Mouse (Mus musculus) layer of hippocampus, adult 2 months (tissue): ENCODE results near the gene Surf4. TPM values are rescaled to one million over a fixed set of nuclear protein-coding genes. Genes with fewer than 3 reads are reported as not detected.
"Not testable (repeated sequence)": the region's sequence is repeated elsewhere in the genome, so short reads cannot be mapped to it uniquely, and the experiment has no call there.

Experiments
- DNase-seq, 2 experiments: peaks; one replicate each; pipeline ENCODE4 v3.0.0; 2022; ENCODE audit warnings: low spot score in 2 of 2
- H3K27ac ChIP-seq: fragments of 200-600 bp; 2 replicates; pipeline ENCODE4 v1.8.1; 2022
- H3K4me3 ChIP-seq: fragments of 200-600 bp; 2 replicates; pipeline ENCODE4 v1.8.1; 2022; ENCODE audit warnings: mild to moderate bottlenecking
- CTCF ChIP-seq: fragments of 200-600 bp; conservative IDR thresholded peaks from 2 replicates; pipeline ENCODE4 v1.8.1; 2022; ENCODE audit warnings: antibody characterized with exemption, mild to moderate bottlenecking, moderate library complexity
- total RNA-seq, 2 experiments: library from RNA; stranded (reverse); gene quantifications; 2 replicates each; pipeline ENCODE4 v1.2.3; 2021

Gene Surf4
- total RNA-seq, 2 experiments from 2014 or later: 51.9 to 55.2 TPM

DNA sequence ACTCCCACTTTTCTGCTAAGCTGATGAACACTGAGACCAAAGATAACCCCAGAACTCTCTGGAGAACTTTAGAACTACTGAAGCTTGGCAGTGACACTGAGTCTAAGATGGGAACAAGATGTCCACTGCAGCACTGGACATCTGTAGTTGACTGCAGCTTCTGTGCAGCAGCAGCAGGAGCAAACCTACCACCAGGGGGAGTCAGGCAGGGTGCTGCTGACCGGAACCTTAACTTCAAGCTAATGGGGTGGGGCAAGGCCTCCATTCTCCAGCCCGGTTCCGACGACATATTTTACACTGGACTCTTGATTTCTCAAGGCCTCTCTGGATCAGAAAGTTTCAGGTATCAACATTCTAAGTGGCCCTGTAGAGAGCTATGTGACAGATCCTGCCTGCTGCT lies 26.6 kb downstream of the Surf4 start:
- peak; percentile 82 for TF ChIP-seq CTCF
- Histone ChIP-seq H3K4me3 (no peak overlapping the region), H3K27ac (no peak overlapping the region)
- no peak for DNase-seq

GRCm38 (mm10) chr2:26906431-26906830 lies 27.3 kb downstream of the Surf4 start:
- Histone ChIP-seq H3K4me3 (no peak overlapping the region), H3K27ac (no peak overlapping the region)
- DNase-seq: no peak
- TF ChIP-seq CTCF: no peak

GRCm38 (mm10) chr2:26905936-26906335 lies 27.8 kb downstream of the Surf4 start:
- TF ChIP-seq CTCF: no peak
- no peak for DNase-seq
- no peak overlapping the region for H3K4me3 ChIP-seq
- H3K27ac ChIP-seq: no peak overlapping the region

GRCm38 (mm10) chr2:26903311-26903710 lies 30.4 kb downstream of the Surf4 start:
- TF ChIP-seq CTCF: no peak
- no peak for DNase-seq
- Histone ChIP-seq H3K27ac (peak overlapping the region; percentile 92), H3K4me3 (peak overlapping the region; percentile 90)

DNA sequence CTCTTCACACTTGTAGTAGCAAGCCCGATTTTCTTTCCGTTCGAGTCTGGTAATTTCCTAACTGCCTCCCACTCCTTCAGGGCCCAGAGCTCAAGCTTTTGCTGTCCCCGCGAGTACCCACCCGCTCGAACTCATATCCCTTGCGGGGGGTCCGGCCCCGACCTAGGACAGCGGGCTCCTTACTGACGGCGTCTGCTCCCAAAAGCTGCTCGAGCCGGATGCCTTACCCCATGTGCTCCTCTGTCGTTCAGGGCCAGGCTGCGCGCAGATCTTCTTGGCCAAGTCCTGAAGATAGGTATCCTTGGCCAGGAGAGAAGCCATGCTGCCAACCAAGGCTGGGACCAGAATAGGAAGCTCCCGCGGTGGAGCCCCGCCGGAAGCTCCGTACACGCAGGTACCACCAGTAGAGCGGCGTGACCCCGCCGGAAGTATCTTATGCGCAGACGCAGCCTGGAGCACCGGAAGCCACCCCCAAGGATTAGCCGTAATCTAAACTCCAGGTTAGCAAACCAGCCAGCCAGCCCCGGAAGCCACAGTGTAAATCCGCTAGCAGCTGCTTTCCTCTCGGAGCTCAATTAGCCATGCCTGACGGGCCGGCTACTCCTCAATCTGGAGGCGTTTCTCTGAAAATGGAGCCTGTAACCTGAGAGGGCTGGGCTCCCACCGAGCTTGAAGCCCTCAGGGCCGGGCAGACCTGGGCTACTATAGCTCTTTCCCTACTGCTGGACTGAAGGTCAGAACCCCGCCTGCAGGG lies 31.1 kb downstream of the Surf4 start, which contains the start of gene Surf6:
Surf6 (minus strand) TSS at position 413 of the 754 bp plus-strand sequence.
- DNase-seq: peak; percentile 95 to 97
- Histone ChIP-seq H3K27ac (peak within 1 kb of the TSS; percentile 92), H3K4me3 (peak within 1 kb of the TSS; percentile 90)
- no peak for TF ChIP-seq CTCF

DNA sequence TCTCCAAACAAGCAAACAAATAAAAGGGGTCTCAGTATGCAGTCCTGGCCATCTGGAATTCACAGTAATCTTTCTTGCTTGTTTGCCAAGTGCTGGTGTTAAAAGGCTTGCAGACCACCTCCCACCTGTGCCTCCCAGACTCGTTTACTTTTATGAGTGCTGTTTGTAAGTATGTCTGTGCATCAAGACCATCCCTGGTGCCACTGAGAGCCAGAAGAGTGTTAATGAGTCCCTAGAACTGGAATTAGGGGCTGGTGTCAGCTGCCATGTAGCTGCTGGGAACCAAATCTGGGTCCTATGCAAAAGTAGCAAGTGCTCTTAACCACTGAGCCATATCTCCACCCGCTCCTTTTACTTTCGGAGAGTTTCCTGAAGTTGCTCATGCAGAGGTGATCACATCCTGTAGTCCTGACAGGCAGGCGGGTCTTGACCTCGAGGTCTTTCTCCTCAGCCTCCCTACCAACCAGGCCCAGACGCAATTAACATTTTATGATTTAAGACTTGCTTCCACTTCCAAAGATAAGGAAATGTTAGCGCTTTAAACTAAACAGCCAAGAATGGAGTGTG lies 31.8 kb downstream of the Surf4 start:
- TF ChIP-seq CTCF: no peak
- Histone ChIP-seq H3K27ac (peak overlapping the region; percentile 92; the same call in 1 of the 2 replicates), H3K4me3 (peak overlapping the region; percentile 90)
- DNase-seq: no peak

GRCm38 (mm10) chr2:26900731-26901130 lies 33.0 kb downstream of the Surf4 start:
- TF ChIP-seq CTCF: no peak
- Histone ChIP-seq H3K4me3 (no peak overlapping the region), H3K27ac (no peak overlapping the region)
- DNase-seq: no peak

DNA sequence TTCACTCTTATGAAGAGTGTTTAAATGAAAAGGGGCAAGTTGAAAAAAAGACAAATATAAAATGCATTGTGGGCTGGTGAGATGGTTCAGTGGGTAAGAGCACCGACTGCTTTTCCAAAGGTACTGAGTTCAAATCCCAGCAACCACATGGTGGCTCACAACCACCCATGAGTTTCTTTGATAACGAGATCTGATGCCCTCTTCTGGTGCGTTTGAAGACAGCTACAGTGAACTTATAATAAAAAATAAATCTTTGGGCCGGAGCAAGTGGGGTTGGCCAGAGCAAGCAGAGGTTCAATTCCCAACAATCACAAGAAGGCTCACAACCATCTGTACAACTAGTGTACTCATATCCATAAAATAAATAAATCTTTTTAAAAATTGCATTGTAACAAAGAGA lies 37.8 kb downstream of the Surf4 start:
- peak; percentile 56 for TF ChIP-seq CTCF
- Histone ChIP-seq H3K27ac (no peak overlapping the region), H3K4me3 (no peak overlapping the region)
- DNase-seq: no peak

DNA sequence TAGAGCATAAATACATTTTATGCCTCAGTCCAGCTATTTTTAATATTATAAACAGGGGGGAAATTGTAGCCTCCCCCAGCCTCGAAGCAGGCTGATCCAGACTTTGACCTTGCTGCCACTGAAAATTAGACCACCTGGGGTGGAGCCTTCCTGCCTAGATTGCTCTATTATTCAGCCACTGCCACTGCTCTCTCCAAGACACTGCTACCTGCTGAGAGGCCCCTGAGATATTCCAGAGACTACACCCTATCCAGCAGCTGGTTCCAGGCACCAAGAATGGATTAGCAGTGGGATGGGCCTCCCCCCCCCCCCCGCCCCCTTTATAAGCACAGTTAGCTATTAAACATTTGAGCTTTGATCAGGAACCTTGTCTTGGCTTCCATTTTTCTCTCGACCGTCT lies 47.6 kb downstream of the Surf4 start:
- not testable (repeated sequence) for H3K4me3 ChIP-seq, DNase-seq, H3K27ac ChIP-seq

DNA sequence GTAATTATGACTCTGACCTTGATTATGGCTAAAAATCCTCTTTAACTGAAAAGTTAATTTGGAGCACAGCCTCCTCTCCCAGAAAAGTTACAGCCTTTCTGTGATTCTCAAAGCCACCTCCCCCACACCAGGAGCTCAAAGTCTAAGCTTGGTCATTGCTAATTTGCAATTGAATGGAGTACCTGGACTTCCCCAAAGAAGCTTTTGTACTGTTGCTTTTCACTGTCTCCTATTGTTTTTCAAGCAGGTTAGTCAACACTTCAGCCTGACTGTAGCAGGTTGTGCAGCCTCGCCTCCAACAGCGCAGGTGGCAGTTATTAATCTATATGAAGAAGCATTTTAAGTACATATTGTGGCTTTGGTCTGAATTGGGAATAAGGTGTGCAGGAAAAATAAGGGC lies 48.2 kb downstream of the Surf4 start:
- H3K4me3 ChIP-seq, H3K27ac ChIP-seq, DNase-seq: not testable (repeated sequence)

- DNase-seq: no peak
- no peak for TF ChIP-seq CTCF
- Histone ChIP-seq H3K27ac (no peak overlapping the region), H3K4me3 (no peak overlapping the region)
These were observed 55.2 kb downstream of the Surf4 start for GRCm38 (mm10) chr2:26878571-26878970.

DNA sequence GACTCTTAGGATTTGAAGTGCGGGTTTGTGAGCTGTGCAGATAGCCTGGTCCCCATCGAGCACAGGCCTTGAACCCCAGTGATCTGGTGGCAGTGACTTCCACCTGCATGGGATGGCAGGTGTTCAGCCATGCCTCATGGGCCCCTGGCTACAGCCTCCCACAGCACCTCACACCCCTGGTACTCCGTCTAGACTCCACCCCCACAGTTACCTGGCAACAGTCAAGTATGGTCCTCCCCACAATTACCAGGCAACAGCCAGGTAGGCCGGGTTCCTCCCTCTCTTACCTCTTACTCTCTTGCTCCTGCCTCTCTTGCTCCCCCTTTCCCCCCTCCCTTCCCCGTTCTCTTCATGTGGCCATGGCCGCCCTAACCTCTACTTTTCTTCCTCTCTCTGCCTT lies 63.1 kb downstream of the Surf4 start:
- Histone ChIP-seq H3K4me3 (no peak overlapping the region), H3K27ac (no peak overlapping the region)
- TF ChIP-seq CTCF: no peak
- DNase-seq: no peak

Other genes starting within 250 kb of the Surf4 start
- gene Abo, start 68.9 kb downstream of the Surf4 start, total RNA-seq: not detected
- gene Surf6, start 31.0 kb downstream of the Surf4 start, total RNA-seq: 10 to 100 TPM; 24.3 to 27.6 TPM
- 10 to 100 TPM; 44.6 to 46.5 TPM for gene Med22, start 23.3 kb downstream of the Surf4 start, total RNA-seq
- 100 to 1,000 TPM; 245 to 261 TPM for gene Rpl7a, start 23.2 kb downstream of the Surf4 start, total RNA-seq
- gene Surf2, start 17.6 kb downstream of the Surf4 start, total RNA-seq: 10 to 100 TPM; 35.9 to 36.9 TPM
- 100 to 1,000 TPM in 1 of 2 experiments, 10 to 100 TPM in 1; 96.7 to 101 TPM for gene Surf1, start 17.4 kb downstream of the Surf4 start, total RNA-seq
- under 1 TPM in 1 of 2 experiments, not detected in 1; 0.27 TPM for gene Stkld1, start 119 bp upstream of the Surf4 start, total RNA-seq
- 10 to 100 TPM; 57.4 to 62.2 TPM for gene Rexo4, start 30.5 kb upstream of the Surf4 start, total RNA-seq
- gene Adamts13, start 39.5 kb upstream of the Surf4 start, total RNA-seq: 1 to 10 TPM in 1 of 2 experiments, under 1 TPM in 1; 0.90 to 1.1 TPM
- gene Cacfd1, start 76.0 kb upstream of the Surf4 start, total RNA-seq: 10 to 100 TPM; 45.0 to 47.0 TPM
- 10 to 100 TPM; 38.4 to 42.3 TPM for gene Slc2a6, start 94.1 kb upstream of the Surf4 start, total RNA-seq
- under 1 TPM; 0.51 to 0.71 TPM for gene Mymk, start 138.3 kb upstream of the Surf4 start, total RNA-seq
- gene Adamtsl2, start 145.5 kb upstream of the Surf4 start, total RNA-seq: 10 to 100 TPM; 12.8 to 18.1 TPM
- gene Fam163b, start 208.6 kb upstream of the Surf4 start, total RNA-seq: 100 to 1,000 TPM; 132 to 144 TPM
- 1 to 10 TPM in 1 of 2 experiments, under 1 TPM in 1; 0.46 to 1.4 TPM for gene Dbh, start 231.3 kb upstream of the Surf4 start, total RNA-seq